Mouse (Mus musculus): ENCODE results near the gene Lin54.

Gene Lin54

GRCm38 (mm10) chr5:100500458-100500961 is at the start of gene Lin54:
Gene Lin54, minus strand, starts transcription at chr5:100500639.
- peak; percentile 65 for DNase-seq (ENCODE audit: low spot score)

DNA sequence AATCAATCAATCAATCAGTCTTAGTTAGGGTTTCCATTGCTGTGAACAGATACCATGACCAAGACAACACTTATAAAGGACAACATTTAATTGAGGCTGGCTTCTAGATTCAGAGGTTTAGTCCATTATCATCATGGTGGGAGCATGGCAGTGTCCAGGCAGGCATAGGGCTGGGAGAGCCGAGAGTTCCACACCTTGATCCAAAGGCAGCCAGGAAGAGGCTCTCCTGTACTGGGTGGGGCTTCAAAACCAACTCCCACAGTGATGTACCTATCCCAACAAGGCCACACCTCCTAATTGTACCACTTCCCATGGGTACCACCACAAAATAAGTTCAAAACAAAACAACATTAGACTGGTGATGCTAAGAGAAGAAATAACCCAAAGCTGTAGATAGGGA is 49.7 kb upstream of the Lin54 start:
- no peak for DNase-seq (ENCODE audit: low spot score)

DNA sequence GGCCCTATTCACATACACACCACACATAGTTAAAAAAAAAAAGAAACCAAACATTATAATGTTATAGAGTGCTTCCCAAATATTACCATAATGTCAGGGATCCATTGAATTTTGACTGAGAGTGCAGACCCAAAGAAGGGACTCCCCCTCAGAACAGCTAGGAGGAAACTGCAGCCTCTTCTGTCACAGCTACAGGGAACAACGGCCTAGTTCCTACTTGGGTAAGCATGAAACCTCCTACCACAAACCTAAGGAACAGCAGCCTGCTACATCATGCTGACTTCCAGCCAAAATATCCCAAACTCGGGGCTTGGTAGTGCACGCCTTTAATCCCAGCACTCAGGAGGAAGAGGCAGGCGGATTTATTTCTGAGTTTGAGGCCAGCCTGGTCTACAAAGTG is 48.9 kb upstream of the Lin54 start:
- DNase-seq (ENCODE audit: low spot score): no peak

- no peak for DNase-seq (ENCODE audit: low spot score)
Measured at GRCm38 (mm10) chr5:100548236-100548635, 47.8 kb upstream of the Lin54 start.

DNA sequence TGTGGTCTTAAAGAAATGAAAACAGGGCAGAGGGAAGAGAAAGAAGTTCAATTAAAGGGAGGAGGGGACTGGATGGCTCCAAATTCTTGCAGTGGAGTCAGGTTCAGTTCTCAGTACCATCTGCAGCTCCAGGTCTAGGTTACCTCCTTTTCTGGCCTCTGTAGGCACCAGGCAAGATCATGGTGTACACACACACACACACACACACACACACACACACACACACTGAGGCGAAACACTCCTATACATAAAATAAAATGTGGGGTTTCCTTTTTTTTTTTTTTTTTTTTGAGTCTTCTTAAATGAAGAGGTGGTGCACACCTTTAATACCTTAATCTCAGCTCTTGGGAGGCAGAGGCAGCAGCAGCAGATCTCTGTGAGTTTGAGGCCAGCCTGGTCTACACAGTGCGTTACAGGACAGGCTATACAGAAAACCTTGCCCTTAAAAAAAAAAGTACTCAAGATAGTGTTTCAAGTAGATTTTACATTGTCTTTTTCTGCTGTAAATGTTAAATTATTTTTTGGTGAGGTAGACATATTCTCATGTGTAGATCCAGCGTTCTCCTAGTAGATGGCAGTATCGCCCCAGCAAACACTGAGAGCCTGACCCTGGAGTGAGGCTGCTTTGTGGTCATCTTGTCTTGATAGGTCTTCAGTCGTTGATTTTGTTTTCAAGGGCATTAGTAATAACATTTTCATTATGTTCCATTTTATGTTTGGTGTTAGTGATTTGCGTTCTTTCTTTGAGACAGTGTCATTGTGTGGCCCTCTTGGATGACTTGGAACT is 46.0 kb upstream of the Lin54 start:
- no peak for DNase-seq (ENCODE audit: low spot score)

- DNase-seq (ENCODE audit: low spot score): no peak
Measured at GRCm38 (mm10) chr5:100536638-100537037, 36.2 kb upstream of the Lin54 start.

DNA sequence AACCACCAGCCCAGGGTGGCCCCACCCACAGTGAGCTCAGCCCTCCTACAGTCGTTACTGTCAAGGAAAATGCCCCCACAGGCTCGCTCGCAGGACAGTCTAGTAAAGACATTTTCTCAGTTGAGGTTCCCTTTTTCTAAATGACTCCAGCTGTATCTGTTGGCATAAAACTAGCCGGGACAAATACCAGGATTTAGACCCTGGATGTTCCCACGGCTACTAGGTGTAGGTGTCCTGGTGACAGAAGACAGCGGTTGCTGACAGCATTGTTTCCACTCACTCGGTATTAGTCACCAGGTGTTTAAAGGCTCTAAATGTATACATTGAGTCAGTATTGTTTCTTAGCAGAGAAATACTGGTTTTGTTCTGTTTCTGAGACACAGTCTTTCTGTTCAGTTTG is 35.4 kb upstream of the Lin54 start:
- DNase-seq (ENCODE audit: low spot score): no peak

- DNase-seq (ENCODE audit: low spot score): no peak
Measured at GRCm38 (mm10) chr5:100526164-100526563, 25.7 kb upstream of the Lin54 start.

- DNase-seq (ENCODE audit: low spot score): no peak
Measured at GRCm38 (mm10) chr5:100525620-100526019, 25.2 kb upstream of the Lin54 start.

DNA sequence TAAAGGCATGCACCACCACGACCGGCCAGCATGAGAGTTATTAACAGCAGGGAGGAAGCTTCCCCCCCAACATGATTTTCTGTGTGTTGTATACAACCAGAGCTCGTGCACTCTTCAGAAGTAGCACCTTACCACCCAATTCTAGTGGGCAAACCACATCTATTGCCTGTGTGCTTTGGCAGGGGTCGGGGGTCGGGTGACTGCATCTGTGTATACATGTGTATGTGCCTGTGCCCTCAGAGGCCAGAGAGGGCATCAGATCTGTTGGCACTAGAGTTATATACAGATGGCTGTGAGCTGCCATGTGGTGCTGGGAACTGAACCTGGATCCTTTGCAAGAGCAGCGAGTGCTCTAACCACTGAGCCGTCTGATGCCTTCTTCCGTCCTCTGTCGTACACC is 24.5 kb upstream of the Lin54 start:
- no peak for DNase-seq (ENCODE audit: low spot score)

DNA sequence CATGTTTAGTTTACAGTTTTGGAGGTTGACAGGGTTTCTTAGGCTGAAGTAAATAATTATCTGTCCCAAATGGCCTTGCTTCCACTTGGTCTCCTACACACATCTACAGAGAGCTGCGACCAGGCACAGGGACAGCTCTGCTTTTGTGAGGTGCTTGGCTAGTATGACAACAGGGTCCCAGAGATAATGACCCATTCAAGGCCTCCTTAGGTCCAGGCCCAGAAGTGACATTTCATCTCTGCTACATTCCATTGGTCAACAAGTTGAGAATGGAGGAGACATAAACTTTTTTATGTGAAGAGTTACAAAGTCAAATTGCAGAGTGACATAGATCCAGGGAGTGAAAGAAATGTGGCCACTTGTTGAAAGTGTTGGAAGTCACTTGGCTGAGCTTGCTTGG is 22.9 kb upstream of the Lin54 start:
- DNase-seq (ENCODE audit: low spot score): no peak

- DNase-seq (ENCODE audit: low spot score): no peak
Measured at GRCm38 (mm10) chr5:100520223-100520622, 19.8 kb upstream of the Lin54 start.

GRCm38 (mm10) chr5:100519027-100519411 is 18.6 kb upstream of the Lin54 start:
- no peak for DNase-seq (ENCODE audit: low spot score)

DNA sequence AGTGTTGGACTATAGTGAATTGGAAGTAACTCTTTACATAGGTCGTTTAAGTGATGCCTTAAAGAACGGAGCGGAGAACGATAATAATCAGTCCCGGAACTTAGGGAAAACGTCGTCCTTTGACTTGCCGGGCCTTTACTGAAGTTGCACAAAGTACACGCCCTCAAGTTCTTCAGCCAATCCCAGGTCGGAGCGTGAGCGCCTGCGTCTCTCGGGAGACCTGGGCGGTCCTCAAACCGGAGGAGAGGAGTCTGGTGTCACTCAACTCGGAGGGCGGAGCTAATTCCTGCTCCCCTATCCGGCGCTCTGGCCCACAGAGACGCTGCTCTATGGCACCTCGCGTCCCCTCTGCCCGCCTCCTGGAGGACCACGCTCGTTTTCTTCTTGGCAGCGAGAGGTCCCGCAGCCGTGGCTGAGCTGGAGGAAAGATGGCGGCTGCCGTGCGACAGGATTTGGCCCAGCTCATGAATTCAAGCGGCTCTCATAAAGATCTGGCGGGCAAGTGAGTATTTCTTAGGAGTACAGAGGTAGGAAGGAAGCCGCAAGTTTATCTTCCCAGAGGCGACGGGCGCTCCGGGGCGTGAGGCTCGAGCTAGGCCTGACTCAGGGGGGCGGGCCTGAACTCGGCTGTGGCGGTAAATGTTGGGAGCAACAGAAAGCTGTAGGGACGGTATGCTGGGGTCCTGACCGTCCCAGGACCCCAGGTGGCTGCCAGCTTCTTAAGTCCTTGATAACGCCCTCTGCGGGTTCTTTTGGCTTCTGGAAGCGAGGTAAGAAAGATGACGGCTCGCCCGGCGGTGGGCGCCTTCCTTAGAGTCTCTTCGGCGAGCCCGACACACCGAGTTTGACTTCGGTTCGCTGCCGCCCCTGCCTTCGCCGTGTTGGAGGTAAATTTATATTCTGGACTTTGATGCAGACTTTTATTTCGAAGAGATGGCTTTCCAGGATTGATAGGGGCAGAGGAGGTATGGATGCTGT is 17.9 kb upstream of the Lin54 start, which contains the start of gene Cops4:
Gene Cops4, plus strand, starts transcription at position 261 of the 978 bp plus-strand sequence.
- peak; percentile 83 for DNase-seq (ENCODE audit: low spot score)

DNA sequence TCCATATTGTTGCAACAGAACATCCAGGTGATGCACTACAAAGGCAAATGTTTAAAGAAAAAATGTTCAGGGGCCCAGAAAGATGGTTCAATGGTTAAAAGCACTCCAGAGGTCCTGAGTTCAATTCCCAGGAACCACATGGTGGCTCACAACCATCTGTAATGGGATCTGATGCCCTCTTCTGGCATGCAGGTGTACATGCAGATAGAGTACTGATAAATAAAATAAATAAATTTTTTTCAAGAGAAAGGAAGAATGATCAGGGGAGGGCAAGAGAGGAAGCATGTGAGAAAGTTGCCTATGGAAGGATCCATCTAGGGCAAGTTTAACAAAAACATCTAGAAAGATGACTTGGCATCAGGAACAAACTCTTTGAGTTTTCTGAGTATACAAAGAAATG is 12.1 kb upstream of the Lin54 start:
- DNase-seq (ENCODE audit: low spot score): no peak

GRCm38 (mm10) chr5:100509247-100509646 is 8.8 kb upstream of the Lin54 start:
- DNase-seq (ENCODE audit: low spot score): no peak

DNA sequence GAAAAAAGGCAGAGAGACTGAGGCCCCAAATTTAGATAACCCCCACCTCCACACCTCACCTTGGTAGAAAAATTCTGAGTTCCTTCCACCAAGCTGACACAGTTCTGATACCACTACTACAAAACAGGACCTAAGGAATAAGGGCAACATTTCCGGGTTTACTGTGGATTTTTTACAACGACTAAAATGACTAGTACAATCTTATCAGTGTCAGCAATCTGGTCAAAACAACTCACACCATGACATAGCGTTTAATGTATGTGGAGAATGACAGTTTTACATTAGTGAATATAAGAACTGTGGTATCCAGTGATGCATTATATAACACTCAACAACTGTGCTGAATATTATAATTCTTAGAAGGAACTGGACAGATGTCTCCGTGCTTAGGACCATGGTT is 828 bp upstream of the Lin54 start:
- no peak for DNase-seq (ENCODE audit: low spot score)

DNA sequence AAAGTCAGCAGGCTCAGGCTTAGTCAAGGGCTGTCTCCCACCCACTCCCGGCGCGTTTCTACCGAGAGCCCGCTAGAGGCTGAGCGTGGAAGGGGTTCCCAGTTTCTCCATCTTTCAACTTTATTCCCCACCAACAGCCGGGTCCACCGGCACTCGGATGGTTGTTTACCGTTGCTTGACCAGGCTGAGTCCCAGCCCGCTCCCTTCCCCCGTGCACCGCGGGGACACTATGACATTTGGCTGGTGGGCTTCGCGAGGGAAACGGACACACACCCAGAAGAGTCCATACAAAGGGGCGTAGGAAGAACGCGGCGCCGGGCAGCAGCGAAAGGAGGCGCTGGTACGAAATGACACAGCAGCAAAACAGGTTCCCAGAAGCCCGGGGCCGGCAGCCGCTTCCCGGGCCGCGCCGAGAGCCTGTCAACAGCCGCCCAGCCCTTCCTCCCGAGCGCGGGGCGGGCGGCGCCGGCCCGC is 571 bp downstream of the Lin54 start:
- no peak for DNase-seq (ENCODE audit: low spot score)

DNA sequence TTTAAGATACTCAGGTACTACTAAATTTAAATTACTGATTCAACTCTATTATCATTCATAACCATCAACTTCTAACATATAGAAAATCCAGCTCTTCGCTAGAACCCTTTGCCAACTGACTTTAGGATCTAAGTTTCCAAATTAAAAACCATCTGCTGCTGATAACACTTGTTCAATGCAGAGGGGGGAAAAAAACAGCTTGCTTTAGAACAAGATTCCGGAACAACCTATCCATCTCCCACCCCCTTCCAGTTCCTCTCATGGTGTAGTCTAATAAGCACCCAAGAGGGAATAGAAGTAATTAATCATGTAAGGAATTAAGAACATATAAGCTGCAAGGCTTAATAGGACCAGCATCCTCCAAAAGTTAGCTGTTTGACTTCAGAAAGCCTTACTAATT is 1.2 kb downstream of the Lin54 start:
- no peak for DNase-seq (ENCODE audit: low spot score)

DNA sequence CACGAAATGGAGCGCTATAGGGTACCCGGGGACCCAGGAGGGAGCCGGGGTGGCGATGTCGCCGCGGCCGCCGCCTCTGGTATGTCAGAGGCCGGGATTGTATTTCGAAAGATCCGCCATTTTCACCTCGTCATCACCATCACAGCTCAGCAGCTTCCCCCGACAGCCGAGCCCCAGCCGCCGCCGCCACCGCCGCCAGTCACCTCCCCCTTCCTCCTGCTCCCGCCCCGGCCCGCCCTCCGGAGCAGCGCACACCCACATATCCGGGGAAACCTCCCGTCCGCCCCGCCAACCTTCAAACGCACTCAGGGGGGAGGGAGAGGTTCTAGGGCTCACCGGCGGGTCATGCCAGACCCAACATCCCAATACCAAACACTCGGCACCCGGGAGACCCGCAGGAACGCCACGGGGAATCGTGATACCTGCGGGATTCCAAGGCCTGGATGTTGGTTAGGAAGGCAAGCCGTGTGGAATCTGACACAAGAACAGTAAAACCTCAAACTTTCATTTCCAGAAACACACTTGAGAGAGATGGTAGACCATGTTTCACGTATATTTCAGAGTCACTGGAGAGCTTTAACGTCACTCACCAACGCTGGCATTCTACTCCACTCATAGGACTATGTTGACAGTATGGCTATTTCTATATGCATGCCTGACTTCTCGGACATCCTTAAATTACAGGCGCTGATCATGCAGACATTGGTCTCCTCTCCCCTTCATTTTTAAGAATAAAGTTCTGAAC is 1.8 kb downstream of the Lin54 start:
- peak; percentile 28 for DNase-seq (ENCODE audit: low spot score)

DNA sequence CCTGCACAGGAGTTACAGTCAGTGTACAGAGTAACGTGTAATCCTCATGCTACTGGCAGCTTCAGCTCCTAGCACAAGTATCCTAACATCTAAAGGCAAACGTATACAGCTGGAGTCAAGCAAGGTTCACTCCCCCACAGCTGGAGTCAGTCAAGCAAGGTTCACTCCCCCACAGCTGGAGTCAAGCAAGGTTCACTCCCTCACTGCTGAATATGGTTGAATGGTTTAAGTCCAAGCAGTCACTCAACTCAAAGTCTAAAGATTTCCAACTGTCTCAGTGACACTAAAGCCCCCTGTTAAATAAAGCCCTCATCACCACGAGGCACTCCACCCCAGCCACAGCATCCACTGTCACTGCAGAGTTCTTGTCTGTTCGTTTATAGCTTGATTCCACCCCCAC is 8.7 kb downstream of the Lin54 start:
- no peak for DNase-seq (ENCODE audit: low spot score)

- no peak for DNase-seq (ENCODE audit: low spot score)
Measured at GRCm38 (mm10) chr5:100489340-100489739, 11.1 kb downstream of the Lin54 start.

Data from urinary bladder, postnatal 10 days (tissue).